Mouse (Mus musculus): ENCODE results near the gene Unc93b1.
"Not testable (repeated sequence)": the region's sequence is repeated elsewhere in the genome, so short reads cannot be mapped to it uniquely, and the experiment has no call there.

Gene Unc93b1

GRCm38 (mm10) chr19:3946715-3947114 is 11.7 kb downstream of the Unc93b1 start:
- DNase-seq (ENCODE audit: low spot score): peak; percentile 77

DNA sequence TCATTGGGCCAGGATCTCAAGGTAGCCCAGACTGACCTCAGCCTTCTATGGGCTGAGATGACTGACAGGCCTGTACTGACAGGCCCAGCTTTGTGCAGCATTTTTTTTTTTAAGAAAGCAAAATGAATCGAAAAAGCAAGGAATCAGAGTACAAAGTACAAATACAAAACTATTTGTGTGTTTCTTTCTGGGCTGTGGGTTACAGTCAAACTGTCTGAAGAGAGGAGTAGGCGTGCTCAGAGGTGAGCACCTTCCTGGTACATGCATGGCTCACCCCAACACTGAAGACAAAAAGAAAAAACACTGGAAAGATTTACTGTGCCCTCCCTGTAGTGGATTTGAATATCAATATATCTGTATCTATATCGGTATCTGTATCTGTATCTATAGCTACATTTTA is 12.8 kb downstream of the Unc93b1 start:
- DNase-seq (ENCODE audit: low spot score): no peak

DNA sequence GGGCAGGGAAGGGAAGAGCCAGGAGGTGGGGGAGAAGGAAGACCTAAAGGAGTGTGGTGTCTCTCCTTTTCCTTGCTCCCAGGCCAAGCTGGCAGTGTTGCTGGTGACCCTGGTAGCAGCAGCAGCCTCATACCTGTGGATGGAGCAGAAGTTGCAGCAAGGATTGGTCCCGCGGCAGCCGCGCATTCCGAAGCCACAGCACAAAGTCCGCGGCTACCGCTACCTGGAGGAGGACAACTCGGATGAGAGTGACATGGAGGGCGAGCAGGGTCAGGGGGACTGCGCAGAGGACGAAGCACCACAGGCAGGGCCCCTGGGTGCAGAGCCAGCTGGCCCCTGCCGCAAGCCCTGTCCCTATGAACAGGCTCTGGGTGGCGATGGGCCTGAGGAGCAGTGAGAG is 13.6 kb downstream of the Unc93b1 start:
- DNase-seq (ENCODE audit: low spot score): no peak

DNA sequence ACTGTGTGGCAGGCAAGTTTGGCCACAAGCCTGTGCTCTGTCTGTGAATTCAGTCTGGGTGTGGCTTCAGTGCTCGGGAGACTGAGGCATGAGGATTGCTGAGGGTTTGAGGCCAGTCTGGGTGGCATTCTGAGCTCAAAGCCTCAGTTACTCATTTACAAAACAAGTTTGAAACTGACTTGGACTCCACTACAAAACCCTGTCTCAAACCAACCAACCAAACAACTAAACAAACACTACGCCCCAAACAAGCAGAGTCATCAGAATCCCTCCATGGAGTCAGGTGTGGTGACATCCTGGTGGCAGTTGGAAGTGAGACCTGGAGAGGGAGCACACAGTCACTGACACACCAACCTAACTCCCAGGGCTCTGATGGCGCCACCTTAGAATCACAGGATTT is 15.3 kb downstream of the Unc93b1 start:
- DNase-seq (ENCODE audit: low spot score): no peak

- no peak for DNase-seq (ENCODE audit: low spot score)
These were observed 16.5 kb downstream of the Unc93b1 start for GRCm38 (mm10) chr19:3951461-3951860.

DNA sequence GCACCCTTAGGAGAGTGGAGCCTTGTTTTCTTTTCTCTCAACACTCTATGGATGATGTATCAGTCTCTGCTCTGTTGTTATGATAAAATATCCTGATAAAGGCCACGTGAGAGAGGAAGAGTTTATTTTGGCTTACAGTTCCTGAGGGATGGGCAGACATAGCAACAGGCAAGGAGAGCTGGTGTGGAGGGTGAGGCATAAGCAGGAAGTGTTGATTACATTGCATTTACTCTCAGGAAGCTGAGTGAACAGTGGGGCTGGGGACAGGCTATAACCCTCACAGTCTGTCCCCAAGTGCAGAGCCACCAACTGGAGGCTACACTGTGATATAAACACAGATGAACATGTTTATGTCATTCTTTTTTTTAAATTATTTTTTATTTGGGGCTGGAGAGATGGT is 17.1 kb downstream of the Unc93b1 start:
- no peak for DNase-seq (ENCODE audit: low spot score)

GRCm38 (mm10) chr19:3955033-3955432 is 20.0 kb downstream of the Unc93b1 start:
- no peak for DNase-seq (ENCODE audit: low spot score)

DNA sequence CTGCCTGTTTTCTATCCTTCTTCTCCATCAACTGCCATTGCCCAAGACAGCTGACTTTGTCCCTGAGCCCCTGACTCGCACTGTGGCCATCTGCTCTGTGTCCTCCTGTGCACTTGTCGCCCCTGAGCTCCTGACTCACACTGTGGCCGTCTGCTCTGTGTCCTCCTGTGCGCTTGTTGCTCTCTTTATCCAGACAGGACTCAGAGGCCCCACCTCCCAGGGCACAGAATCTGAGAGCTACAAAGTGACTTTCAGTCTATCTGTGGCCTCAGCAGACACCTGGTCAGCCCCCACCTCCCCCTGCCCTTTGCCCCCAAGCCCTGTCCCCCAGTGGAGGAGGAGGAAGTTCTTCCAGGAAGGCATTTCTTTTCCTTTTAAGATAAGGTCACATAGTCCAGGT is 20.8 kb downstream of the Unc93b1 start:
- DNase-seq (ENCODE audit: low spot score): no peak

DNA sequence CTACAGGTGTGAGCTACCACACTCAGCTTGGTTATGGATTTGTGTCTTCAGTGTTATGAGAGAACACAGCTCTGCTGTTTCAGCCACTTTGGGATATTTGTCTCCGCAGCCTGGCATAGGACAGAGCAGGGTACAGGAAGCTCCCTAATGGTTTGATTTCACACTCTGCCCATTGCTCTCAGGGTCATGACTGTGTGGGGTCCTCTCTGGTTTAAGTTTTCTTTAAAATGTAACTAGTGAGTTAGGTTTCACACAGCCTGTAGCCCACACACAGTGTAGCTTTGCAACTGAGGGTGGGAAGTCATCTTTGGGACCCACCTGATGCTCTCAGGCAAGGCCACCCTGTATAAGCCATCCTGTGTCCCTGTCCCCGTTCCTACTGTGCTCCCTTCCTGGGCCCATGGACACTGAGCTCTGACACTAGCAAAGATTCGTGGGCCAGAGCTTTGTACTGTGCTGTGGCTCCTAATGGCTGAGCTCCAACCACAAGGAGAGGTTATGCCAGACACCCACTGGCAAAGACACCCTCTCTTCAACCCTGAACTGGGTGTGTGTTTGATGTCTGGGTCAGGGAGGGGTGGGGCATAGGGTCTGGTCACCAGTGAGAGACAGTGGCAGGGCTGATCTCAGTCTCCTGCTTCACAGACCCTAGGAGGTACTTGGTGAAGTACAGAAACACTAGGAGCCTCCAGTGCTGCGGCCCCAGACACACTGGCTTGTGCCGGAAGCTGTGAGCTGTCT is 22.5 kb downstream of the Unc93b1 start:
- DNase-seq (ENCODE audit: low spot score): not testable (repeated sequence)

DNA sequence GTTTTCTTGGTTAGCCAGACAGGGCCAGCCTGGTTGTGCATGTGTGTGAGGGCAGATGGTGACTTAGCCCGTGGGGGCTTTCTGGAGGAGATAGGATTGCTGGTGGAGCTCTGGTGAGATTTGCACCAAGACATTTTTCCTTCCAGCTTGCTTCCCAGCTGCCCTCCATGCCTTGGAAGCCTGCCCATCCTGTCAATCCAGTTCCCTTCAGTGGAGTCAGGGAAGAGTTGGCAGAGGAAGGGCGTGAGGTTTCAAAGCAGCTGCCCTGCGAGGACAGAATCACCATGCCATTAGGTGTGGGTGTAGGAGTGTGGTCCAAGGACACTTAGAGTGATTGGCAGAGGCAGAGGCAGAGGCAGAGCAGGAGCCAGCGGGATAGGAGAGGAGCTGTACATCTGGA is 23.5 kb downstream of the Unc93b1 start, which contains the start of gene Aldh3b3:
Aldh3b3 (plus strand) TSS at position 176 of the 400 bp plus-strand sequence.
- DNase-seq (ENCODE audit: low spot score): no peak

GRCm38 (mm10) chr19:3959030-3959429 is 24.0 kb downstream of the Unc93b1 start:
- DNase-seq (ENCODE audit: low spot score): no peak

- DNase-seq (ENCODE audit: low spot score): no peak
These were observed 25.2 kb downstream of the Unc93b1 start for GRCm38 (mm10) chr19:3960211-3960610.

DNA sequence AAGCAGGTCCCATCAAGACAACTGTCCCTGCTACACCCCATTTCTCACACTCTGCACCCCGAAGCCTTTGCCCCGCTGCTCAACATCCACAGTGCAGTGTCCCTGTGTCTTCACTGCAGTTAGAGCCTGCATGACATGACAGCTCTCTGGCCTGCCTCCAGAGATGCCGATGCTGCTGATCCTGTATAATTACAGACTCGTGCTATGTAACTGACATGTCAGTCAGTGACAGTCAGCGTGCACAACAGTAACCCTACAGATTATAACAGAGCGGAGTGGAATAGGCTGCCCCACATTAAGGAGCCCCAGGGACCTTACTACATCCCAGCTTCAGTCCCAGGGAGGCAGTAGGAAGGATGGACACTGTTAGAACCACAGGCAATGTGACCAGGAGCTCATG is 26.8 kb downstream of the Unc93b1 start:
- not testable (repeated sequence) for DNase-seq (ENCODE audit: low spot score)

- no peak for DNase-seq (ENCODE audit: low spot score)
These were observed 27.5 kb downstream of the Unc93b1 start for GRCm38 (mm10) chr19:3962469-3962868.

DNA sequence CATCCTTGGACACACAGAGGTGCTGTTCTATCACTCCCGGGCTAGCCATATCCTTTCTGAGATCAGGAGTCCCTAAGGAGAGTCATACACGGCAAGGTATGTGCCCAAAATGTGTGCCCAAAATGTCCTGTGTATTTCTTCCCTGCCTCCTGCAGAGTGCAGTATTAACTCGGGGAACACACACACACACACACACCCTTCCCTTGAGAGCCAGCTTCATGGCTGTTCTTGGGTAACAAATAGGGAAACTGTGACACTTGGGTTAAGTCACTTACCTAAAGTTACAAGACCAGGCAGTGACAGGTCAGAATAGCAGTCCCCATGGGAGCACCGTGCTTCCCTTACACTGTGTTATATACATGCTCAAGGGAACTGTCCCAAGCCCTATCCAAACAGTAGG is 29.0 kb downstream of the Unc93b1 start:
- no peak for DNase-seq (ENCODE audit: low spot score)

GRCm38 (mm10) chr19:3966330-3967075 is 31.5 kb downstream of the Unc93b1 start:
- DNase-seq (ENCODE audit: low spot score): no peak

- no peak for DNase-seq (ENCODE audit: low spot score)
These were observed 32.3 kb downstream of the Unc93b1 start for GRCm38 (mm10) chr19:3967258-3967657.

DNA sequence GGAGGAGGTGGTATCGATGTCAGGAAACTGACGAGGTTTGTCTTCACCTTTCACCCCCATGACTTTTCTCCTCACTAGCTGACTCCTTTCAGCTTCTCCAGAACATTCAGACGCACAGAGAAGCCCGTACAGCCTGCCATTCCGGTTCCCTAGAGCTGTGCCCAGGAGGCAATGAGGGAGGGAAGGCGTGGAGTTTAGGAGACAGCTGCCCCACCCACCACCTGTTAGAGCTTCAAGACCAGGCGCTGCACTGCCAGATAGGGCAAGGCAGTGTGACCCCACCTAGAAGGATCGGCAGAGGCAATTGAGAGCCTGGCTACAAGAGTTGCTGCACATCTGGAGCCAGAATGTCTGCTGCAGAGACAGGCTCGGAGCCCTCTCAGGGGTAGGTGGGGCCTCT is 37.2 kb downstream of the Unc93b1 start, which contains the start of gene Aldh3b2:
Aldh3b2 (plus strand) TSS at position 100 of the 400 bp plus-strand sequence.
- DNase-seq (ENCODE audit: low spot score): peak; percentile 53

GRCm38 (mm10) chr19:3974608-3975007 is 39.6 kb downstream of the Unc93b1 start:
- DNase-seq (ENCODE audit: low spot score): not testable (repeated sequence)

DNA sequence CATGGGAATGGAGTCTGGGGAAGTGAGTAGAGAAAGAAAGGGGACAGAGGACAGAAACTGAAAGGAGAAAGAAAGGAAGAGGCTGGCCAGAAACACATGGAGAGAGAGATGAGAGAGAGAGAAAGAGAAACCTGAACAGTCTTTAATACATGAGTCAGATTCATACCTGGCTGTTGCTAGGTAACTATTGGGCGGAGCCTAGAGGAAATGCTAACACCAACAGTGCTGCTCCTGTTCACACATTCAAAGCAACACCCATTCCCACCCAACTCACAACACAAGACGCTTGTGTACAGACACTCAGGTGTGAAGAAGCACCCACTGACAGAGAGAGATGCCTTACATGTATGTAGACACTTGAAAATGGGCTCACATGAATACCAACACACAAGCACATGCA is 40.9 kb downstream of the Unc93b1 start:
- DNase-seq (ENCODE audit: low spot score): no peak

- peak; percentile 91 for DNase-seq (ENCODE audit: low spot score)
These were observed 45.3 kb downstream of the Unc93b1 start for GRCm38 (mm10) chr19:3980309-3980708.

GRCm38 (mm10) chr19:3980917-3981316 is 45.9 kb downstream of the Unc93b1 start:
- no peak for DNase-seq (ENCODE audit: low spot score)

GRCm38 (mm10) chr19:3983527-3984200 is 48.7 kb downstream of the Unc93b1 start:
- DNase-seq (ENCODE audit: low spot score): peak; percentile 34
